Mouse (Mus musculus): ENCODE results near the gene Clec12b. TPM values are rescaled to one million over a fixed set of nuclear protein-coding genes. Genes with fewer than 3 reads are reported as not detected.

Gene Clec12b
- total and polyA plus RNA-seq, 2 experiments from 2014 or later = 0.16 TPM; not detected in 1

- no peaks in the 10 kb centered on the region for H3K9me3 ChIP-seq (replicated peaks; ENCODE audit: control insufficient read depth, low read length)
- ATAC-seq (ENCODE audit: insufficient read depth, low read depth) (no peak), DNase-seq (ENCODE audit: low spot score) (peak; percentile 36)
- H3K9ac ChIP-seq (replicated peaks; ENCODE audit: low read depth, low read length) = no peak overlapping the region
- H3K4me3 ChIP-seq (ENCODE audit: low read depth, low read length) = no peak overlapping the region
- H3K27ac ChIP-seq (ENCODE audit: low read depth) = no peak overlapping the region
- TF ChIP-seq CTCF (IDR thresholded peaks at IDR 0.05; ENCODE audit: low read depth) (peak; percentile 61), EP300 (IDR thresholded peaks at IDR 0.05; ENCODE audit: low read depth) (no peak)
- no peaks in the 10 kb centered on the region for H3K36me3 ChIP-seq (replicated peaks; ENCODE audit: control insufficient read depth, insufficient read depth, low read length)
- whole genome bisulfite sequencing = 17% methylated on average over 2 of the region's 2 CpGs
- H3K4me2 ChIP-seq (ENCODE audit: low read depth, low read length) = no peak overlapping the region
- H3K27me3 ChIP-seq (ENCODE audit: control insufficient read depth, insufficient read depth, low read length) = no peaks in the 10 kb centered on the region
- no peaks in the 10 kb centered on the region for H3K4me1 ChIP-seq (ENCODE audit: control insufficient read depth, insufficient read depth)
Observed at GRCm38 (mm10) chr6:129393087-129393720, 7.5 kb upstream of the Clec12b start.

- H3K4me2 ChIP-seq (ENCODE audit: low read depth, low read length) = no peak overlapping the region
- no peak overlapping the region for H3K4me3 ChIP-seq (ENCODE audit: low read depth, low read length)
- no peak for TF ChIP-seq CTCF (IDR thresholded peaks at IDR 0.05; ENCODE audit: low read depth)
- no peak for TF ChIP-seq EP300 (IDR thresholded peaks at IDR 0.05; ENCODE audit: low read depth)
- H3K4me1 ChIP-seq (ENCODE audit: control insufficient read depth, insufficient read depth) = no peaks in the 10 kb centered on the region
- no peaks in the 10 kb centered on the region for H3K9me3 ChIP-seq (replicated peaks; ENCODE audit: control insufficient read depth, low read length)
- ATAC-seq (ENCODE audit: insufficient read depth, low read depth) (no peak), DNase-seq (ENCODE audit: low spot score) (no peak)
- no peaks in the 10 kb centered on the region for H3K36me3 ChIP-seq (replicated peaks; ENCODE audit: control insufficient read depth, insufficient read depth, low read length)
- H3K27ac ChIP-seq (ENCODE audit: low read depth) = no peak overlapping the region
- H3K9ac ChIP-seq (replicated peaks; ENCODE audit: low read depth, low read length) = no peak overlapping the region
- 58% methylated on average over 4 of the region's 4 CpGs for WGBS
- no peaks in the 10 kb centered on the region for H3K27me3 ChIP-seq (ENCODE audit: control insufficient read depth, insufficient read depth, low read length)
Observed at GRCm38 (mm10) chr6:129385000-129385399, 674 bp downstream of the Clec12b start.

GRCm38 (mm10) chr6:129383466-129383865 is 2.2 kb downstream of the Clec12b start:
- no peak for ATAC-seq (ENCODE audit: insufficient read depth, low read depth)
- 55% methylated on average over 3 of the region's 3 CpGs for WGBS
- DNase-seq (ENCODE audit: low spot score) = no peak

GRCm38 (mm10) chr6:129381736-129382135 is 3.9 kb downstream of the Clec12b start:
- no peak for TF ChIP-seq CTCF (IDR thresholded peaks at IDR 0.05; ENCODE audit: low read depth)
- no peak for TF ChIP-seq EP300 (IDR thresholded peaks at IDR 0.05; ENCODE audit: low read depth)
- no peak overlapping the region for H3K27ac ChIP-seq (ENCODE audit: low read depth)
- H3K36me3 ChIP-seq (replicated peaks; ENCODE audit: control insufficient read depth, insufficient read depth, low read length) = no peaks in the 10 kb centered on the region
- DNase-seq (ENCODE audit: low spot score) (no peak), ATAC-seq (ENCODE audit: insufficient read depth, low read depth) (no peak)
- no peak overlapping the region for H3K9ac ChIP-seq (replicated peaks; ENCODE audit: low read depth, low read length)
- no peaks in the 10 kb centered on the region for H3K4me1 ChIP-seq (ENCODE audit: control insufficient read depth, insufficient read depth)
- no peaks in the 10 kb centered on the region for H3K9me3 ChIP-seq (replicated peaks; ENCODE audit: control insufficient read depth, low read length)
- 57% methylated on average over 1 of the region's 1 CpGs for WGBS
- H3K27me3 ChIP-seq (ENCODE audit: control insufficient read depth, insufficient read depth, low read length) = no peaks in the 10 kb centered on the region
- no peak overlapping the region for H3K4me2 ChIP-seq (ENCODE audit: low read depth, low read length)
- H3K4me3 ChIP-seq (ENCODE audit: low read depth, low read length) = no peak overlapping the region

More at GRCm38 (mm10) chr6:129383466-129383865, 2.2 kb downstream of the Clec12b start:
- no peak overlapping the region for H3K9ac ChIP-seq (replicated peaks; ENCODE audit: low read depth, low read length)
- no peak overlapping the region for H3K27ac ChIP-seq (ENCODE audit: low read depth)
- H3K4me1 ChIP-seq (ENCODE audit: control insufficient read depth, insufficient read depth) = no peaks in the 10 kb centered on the region
- H3K27me3 ChIP-seq (ENCODE audit: control insufficient read depth, insufficient read depth, low read length) = no peaks in the 10 kb centered on the region
- no peaks in the 10 kb centered on the region for H3K9me3 ChIP-seq (replicated peaks; ENCODE audit: control insufficient read depth, low read length)
- H3K4me3 ChIP-seq (ENCODE audit: low read depth, low read length) = no peak overlapping the region
- no peaks in the 10 kb centered on the region for H3K36me3 ChIP-seq (replicated peaks; ENCODE audit: control insufficient read depth, insufficient read depth, low read length)
- no peak for TF ChIP-seq CTCF (IDR thresholded peaks at IDR 0.05; ENCODE audit: low read depth)
- no peak for TF ChIP-seq EP300 (IDR thresholded peaks at IDR 0.05; ENCODE audit: low read depth)
- no peak overlapping the region for H3K4me2 ChIP-seq (ENCODE audit: low read depth, low read length)

- H3K9ac ChIP-seq (replicated peaks; ENCODE audit: low read depth, low read length) = no peak overlapping the region
- no peak overlapping the region for H3K4me3 ChIP-seq (ENCODE audit: low read depth, low read length)
- ATAC-seq (ENCODE audit: insufficient read depth, low read depth) (no peak), DNase-seq (ENCODE audit: low spot score) (no peak)
- no peak overlapping the region for H3K4me2 ChIP-seq (ENCODE audit: low read depth, low read length)
- TF ChIP-seq CTCF (IDR thresholded peaks at IDR 0.05; ENCODE audit: low read depth) (no peak), EP300 (IDR thresholded peaks at IDR 0.05; ENCODE audit: low read depth) (no peak)
- H3K27me3 ChIP-seq (ENCODE audit: control insufficient read depth, insufficient read depth, low read length) = no peaks in the 10 kb centered on the region
- WGBS = 57% methylated on average over 4 of the region's 4 CpGs
- H3K27ac ChIP-seq (ENCODE audit: low read depth) = no peak overlapping the region
- no peaks in the 10 kb centered on the region for H3K4me1 ChIP-seq (ENCODE audit: control insufficient read depth, insufficient read depth)
- 0 out of 2 replicates have a peak, but pooled peaks cover 4% of the 10 kb centered on the region for H3K9me3 ChIP-seq (replicated peaks; ENCODE audit: control insufficient read depth, low read length)
- H3K36me3 ChIP-seq (replicated peaks; ENCODE audit: control insufficient read depth, insufficient read depth, low read length) = no peaks in the 10 kb centered on the region
Observed at GRCm38 (mm10) chr6:129380454-129380853, 5.2 kb downstream of the Clec12b start.
